Mouse (Mus musculus): ENCODE data around the gene Fam136a. TPM values are rescaled to one million over a fixed set of nuclear protein-coding genes. Genes with fewer than 3 reads are reported as not detected.

Fam136a gene
- total and polyA plus RNA-seq, 2 experiments from 2014 or later = 50.4 to 62.0 TPM

GRCm38 (mm10) chr6:86402681-86403607, 37.5 kb downstream of the Fam136a start:
- no peak for TF ChIP-seq CTCF (IDR thresholded peaks at IDR 0.05)
- H3K4me3 ChIP-seq (ENCODE audit: low read depth, low read length) = peak overlapping the region; percentile 85
- peak overlapping the region; percentile 52 for H3K4me2 ChIP-seq (ENCODE audit: low read depth, low read length, poor library complexity, severe bottlenecking)
- no peaks in the 10 kb centered on the region for H3K27me3 ChIP-seq (ENCODE audit: insufficient read depth, low read length)
- peaks cover 8% of the 10 kb centered on the region; the same call in 1 of the 2 replicates for H3K4me1 ChIP-seq (ENCODE audit: insufficient read depth, low read length)
- H3K9ac ChIP-seq (replicated peaks; ENCODE audit: low read length, poor library complexity, severe bottlenecking) = no peak overlapping the region
- H3K36me3 ChIP-seq (ENCODE audit: insufficient read depth, low read length) = no peaks in the 10 kb centered on the region
- no peak for ATAC-seq (ENCODE audit: low FRiP score)
- H3K27ac ChIP-seq (ENCODE audit: low read depth, low read length) = no peak overlapping the region
- no peaks in the 10 kb centered on the region for H3K9me3 ChIP-seq (ENCODE audit: low read length)
- no peak for DNase-seq (ENCODE audit: low spot score)
- 38% methylated on average over 12 of the region's 12 CpGs for WGBS

- H3K9me3 ChIP-seq (ENCODE audit: low read length) = no peaks in the 10 kb centered on the region
- peak overlapping the region; percentile 85 for H3K4me3 ChIP-seq (ENCODE audit: low read depth, low read length)
- H3K9ac ChIP-seq (replicated peaks; ENCODE audit: low read length, poor library complexity, severe bottlenecking) = no peak overlapping the region
- no peaks in the 10 kb centered on the region for H3K27me3 ChIP-seq (ENCODE audit: insufficient read depth, low read length)
- peak; percentile 91 for DNase-seq (ENCODE audit: low spot score)
- H3K27ac ChIP-seq (ENCODE audit: low read depth, low read length) = peak overlapping the region; percentile 100
- no peak; the same call in 1 of the 2 replicates for TF ChIP-seq CTCF (IDR thresholded peaks at IDR 0.05)
- WGBS = under 1% methylated on average over 15 of the region's 15 CpGs
- no peaks in the 10 kb centered on the region for H3K36me3 ChIP-seq (ENCODE audit: insufficient read depth, low read length)
- ATAC-seq (ENCODE audit: low FRiP score) = peak; percentile 84
- peaks cover 8% of the 10 kb centered on the region; the same call in 1 of the 2 replicates for H3K4me1 ChIP-seq (ENCODE audit: insufficient read depth, low read length)
- peak overlapping the region; percentile 52 for H3K4me2 ChIP-seq (ENCODE audit: low read depth, low read length, poor library complexity, severe bottlenecking)
Measured at GRCm38 (mm10) chr6:86403728-86404099, 38.3 kb downstream of the Fam136a start.

DNA sequence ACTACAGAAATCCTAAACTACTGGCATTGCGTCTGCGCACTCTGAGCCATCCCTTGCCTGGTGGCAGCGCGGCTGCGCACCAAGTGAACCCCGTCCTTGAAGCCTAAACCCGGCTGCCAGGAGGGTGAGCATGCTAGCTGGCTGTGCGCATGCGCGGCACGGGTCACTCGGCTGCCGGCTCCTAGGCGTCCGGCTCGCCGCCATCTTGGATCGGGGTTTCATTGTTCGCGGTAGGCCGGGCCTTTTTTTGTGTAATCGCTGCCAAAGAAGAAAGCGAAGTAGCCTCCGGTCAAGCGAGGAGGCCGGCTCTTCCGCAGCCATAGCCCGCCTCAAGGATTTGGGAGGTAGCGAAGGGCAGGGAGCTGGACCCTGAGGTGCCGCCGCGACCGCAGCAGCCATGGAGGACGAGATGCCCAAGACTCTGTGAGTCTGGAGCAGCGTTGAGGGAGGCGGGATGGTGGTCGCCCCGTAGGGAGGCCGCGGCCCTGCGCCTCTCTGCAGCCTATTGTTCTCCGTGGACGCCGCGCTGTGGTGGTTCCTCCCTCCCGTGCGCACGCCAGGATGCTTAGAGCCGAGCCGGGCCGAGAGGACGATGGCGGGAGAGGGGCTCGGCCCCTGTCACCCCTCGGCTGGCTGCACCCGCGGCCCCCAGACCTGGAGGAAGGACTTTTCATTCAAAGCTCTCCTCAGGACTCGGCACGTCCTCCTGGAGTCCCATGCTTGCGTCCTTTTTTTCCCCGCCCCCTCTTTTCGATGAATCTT, 38.8 kb downstream of the Fam136a start, which contains the start of gene Tia1:
Gene Tia1, plus strand, starts transcription at position 120 of the 762 bp plus-strand sequence.
- H3K9me3 ChIP-seq (ENCODE audit: low read length) = no peaks in the 10 kb centered on the region
- H3K36me3 ChIP-seq (ENCODE audit: insufficient read depth, low read length) = no peaks in the 10 kb centered on the region
- no peak; the same call in 1 of the 2 replicates for TF ChIP-seq CTCF (IDR thresholded peaks at IDR 0.05)
- DNase-seq (ENCODE audit: low spot score) = peak; percentile 100
- peaks cover 8% of the 10 kb centered on the region; the same call in 1 of the 2 replicates for H3K4me1 ChIP-seq (ENCODE audit: insufficient read depth, low read length)
- peak within 1 kb of the TSS; percentile 85 for H3K4me3 ChIP-seq (ENCODE audit: low read depth, low read length)
- peak within 1 kb of the TSS; percentile 100 for H3K27ac ChIP-seq (ENCODE audit: low read depth, low read length)
- H3K4me2 ChIP-seq (ENCODE audit: low read depth, low read length, poor library complexity, severe bottlenecking) = peak within 1 kb of the TSS; percentile 52
- WGBS = under 1% methylated on average over 59 of the region's 62 CpGs
- peak within 1 kb of the TSS; percentile 99 for H3K9ac ChIP-seq (replicated peaks; ENCODE audit: low read length, poor library complexity, severe bottlenecking)
- no peaks in the 10 kb centered on the region for H3K27me3 ChIP-seq (ENCODE audit: insufficient read depth, low read length)
- ATAC-seq (ENCODE audit: low FRiP score) = peak; percentile 97

GRCm38 (mm10) chr6:86404996-86405395, 39.5 kb downstream of the Fam136a start:
- peak overlapping the region; percentile 52 for H3K4me2 ChIP-seq (ENCODE audit: low read depth, low read length, poor library complexity, severe bottlenecking)
- no peaks in the 10 kb centered on the region for H3K27me3 ChIP-seq (ENCODE audit: insufficient read depth, low read length)
- H3K4me3 ChIP-seq (ENCODE audit: low read depth, low read length) = peak overlapping the region; percentile 85
- H3K4me1 ChIP-seq (ENCODE audit: insufficient read depth, low read length) = peaks cover 8% of the 10 kb centered on the region; the same call in 1 of the 2 replicates
- H3K36me3 ChIP-seq (ENCODE audit: insufficient read depth, low read length) = no peaks in the 10 kb centered on the region
- DNase-seq (ENCODE audit: low spot score) = peak; percentile 13
- H3K9me3 ChIP-seq (ENCODE audit: low read length) = no peaks in the 10 kb centered on the region
- H3K27ac ChIP-seq (ENCODE audit: low read depth, low read length) = peak overlapping the region; percentile 100
- peak overlapping the region; percentile 99 for H3K9ac ChIP-seq (replicated peaks; ENCODE audit: low read length, poor library complexity, severe bottlenecking)
- no peak for ATAC-seq (ENCODE audit: low FRiP score)
- 0% methylated on average over 11 of the region's 11 CpGs for WGBS
- no peak for TF ChIP-seq CTCF (IDR thresholded peaks at IDR 0.05)

DNA sequence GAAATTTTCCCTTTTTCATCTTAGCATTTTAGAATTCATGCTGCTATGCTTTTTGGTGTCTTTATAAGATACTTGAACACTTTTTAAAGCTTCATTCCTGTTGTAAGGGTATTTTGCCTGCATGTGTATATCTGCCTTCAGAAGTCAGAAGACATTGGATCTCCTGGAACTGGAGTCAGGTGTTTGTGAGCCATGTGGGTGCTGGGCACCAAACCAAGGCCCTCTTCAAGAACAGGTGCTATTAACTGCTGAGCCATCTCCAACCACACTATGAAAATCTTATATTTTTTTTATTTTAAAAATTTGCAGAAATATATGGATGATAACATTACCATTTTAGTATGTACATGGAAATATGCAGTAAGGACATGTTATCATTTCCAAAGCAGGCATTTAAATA, 40.9 kb downstream of the Fam136a start:
- peak overlapping the region; percentile 85 for H3K4me3 ChIP-seq (ENCODE audit: low read depth, low read length)
- H3K4me2 ChIP-seq (ENCODE audit: low read depth, low read length, poor library complexity, severe bottlenecking) = peak overlapping the region; percentile 52
- H3K4me1 ChIP-seq (ENCODE audit: insufficient read depth, low read length) = peaks cover 8% of the 10 kb centered on the region; the same call in 1 of the 2 replicates
- H3K27me3 ChIP-seq (ENCODE audit: insufficient read depth, low read length) = no peaks in the 10 kb centered on the region
- H3K9me3 ChIP-seq (ENCODE audit: low read length) = no peaks in the 10 kb centered on the region
- DNase-seq (ENCODE audit: low spot score) (no peak), ATAC-seq (ENCODE audit: low FRiP score) (no peak)
- H3K36me3 ChIP-seq (ENCODE audit: insufficient read depth, low read length) = no peaks in the 10 kb centered on the region
- no peak for TF ChIP-seq CTCF (IDR thresholded peaks at IDR 0.05)
- no peak overlapping the region for H3K9ac ChIP-seq (replicated peaks; ENCODE audit: low read length, poor library complexity, severe bottlenecking)
- H3K27ac ChIP-seq (ENCODE audit: low read depth, low read length) = no peak overlapping the region

Measured in midbrain, postnatal 0 days (tissue).